Mouse (Mus musculus): ENCODE measurements around the gene Acaca. TPM values are rescaled to one million over a fixed set of nuclear protein-coding genes. Genes with fewer than 3 reads are reported as not detected.

Acaca gene
- polyA plus RNA-seq, 1 experiment = 32.1 TPM

DNA sequence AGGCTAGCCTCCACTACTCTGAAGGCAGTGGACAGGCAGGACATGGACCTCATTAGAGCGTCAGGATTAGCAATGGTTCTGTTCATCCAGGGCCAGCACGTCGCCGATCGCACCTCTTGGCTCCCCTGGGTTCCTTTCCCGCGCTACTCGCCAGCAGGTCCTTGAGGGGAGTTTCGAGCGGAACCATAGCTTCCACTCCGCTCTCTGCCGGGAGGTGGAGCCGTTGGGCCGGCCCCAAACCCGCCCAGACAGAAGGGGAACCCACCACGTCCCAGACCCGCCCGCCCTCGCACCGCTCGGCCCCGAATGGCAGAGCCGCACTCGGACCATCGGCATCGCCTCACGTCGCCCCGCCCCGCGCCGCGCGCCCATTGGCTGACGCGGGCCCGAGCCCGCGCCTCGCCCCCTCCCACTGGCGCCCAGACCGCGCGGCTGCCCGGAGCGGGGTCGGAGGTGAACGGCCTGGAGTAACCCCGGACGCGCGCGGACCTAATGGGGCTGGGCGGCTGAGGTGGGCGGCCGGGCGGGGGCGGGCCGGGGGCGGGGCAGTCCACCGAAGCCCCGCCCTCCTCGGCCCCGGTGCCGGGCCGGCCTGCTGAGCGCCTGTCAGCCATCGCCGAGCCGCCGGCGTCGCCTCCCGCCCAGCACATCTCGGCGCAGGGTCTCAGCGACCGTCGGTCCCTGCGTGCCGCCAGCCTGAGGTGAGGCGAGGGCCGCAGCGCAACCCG, 49.9 kb downstream of the Acaca start:
- no peak for TF ChIP-seq GATA1 (IDR thresholded peaks at IDR 0.05; ENCODE audit: low read length)

DNA sequence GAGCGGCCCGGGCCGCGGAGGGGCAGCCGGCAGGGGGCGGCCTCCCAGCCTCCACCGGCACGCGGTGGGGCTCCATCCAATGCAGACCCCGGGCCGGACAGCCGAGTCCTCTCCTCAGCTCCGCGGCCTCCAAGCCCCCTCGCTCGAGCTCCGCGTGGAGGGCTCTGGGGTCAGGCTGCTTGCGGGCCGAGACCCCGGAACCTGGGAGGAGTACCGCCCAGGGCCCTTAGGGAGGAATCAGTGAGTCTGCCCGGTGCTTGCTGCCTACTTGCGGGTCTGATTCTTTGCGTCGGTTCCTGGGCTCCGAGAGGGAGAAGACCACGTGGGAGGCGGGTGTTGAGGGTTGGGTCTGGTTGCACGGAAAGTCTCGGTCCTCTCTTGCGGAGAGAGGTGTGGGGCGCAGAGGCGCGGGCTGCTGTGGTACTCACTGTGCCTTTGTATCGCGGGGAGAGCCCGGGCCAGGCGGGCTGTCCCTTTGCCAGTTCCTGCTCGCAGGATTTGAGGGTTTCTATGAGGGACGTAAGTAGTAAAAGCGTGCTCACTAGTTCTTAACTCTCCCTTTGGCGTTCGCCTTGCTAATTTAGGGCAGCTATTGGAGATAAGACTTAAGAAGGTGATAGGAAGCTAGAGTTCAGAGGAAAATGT, 50.6 kb downstream of the Acaca start:
- no peak for TF ChIP-seq GATA1 (IDR thresholded peaks at IDR 0.05; ENCODE audit: low read length)

DNA sequence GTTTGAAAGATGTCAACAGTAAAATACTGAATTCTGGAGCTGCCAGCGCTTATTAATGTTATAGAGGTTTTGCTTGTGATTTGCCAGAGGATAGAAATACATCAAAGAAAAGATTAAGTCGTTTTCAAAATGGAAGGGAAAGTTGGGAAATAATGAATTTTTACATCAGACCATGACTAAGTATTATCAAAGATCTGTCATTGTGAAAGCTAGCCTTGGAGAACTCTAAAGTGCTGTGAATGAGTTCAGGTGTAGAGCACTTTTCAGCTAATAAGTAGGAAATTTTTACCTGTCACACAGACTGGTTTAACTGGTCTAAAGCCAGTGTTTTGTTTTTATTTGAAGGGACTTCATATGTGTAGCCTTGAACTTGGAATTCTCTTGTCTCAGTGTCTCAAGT, 51.8 kb downstream of the Acaca start:
- TF ChIP-seq GATA1 (IDR thresholded peaks at IDR 0.05; ENCODE audit: low read length) = no peak

DNA sequence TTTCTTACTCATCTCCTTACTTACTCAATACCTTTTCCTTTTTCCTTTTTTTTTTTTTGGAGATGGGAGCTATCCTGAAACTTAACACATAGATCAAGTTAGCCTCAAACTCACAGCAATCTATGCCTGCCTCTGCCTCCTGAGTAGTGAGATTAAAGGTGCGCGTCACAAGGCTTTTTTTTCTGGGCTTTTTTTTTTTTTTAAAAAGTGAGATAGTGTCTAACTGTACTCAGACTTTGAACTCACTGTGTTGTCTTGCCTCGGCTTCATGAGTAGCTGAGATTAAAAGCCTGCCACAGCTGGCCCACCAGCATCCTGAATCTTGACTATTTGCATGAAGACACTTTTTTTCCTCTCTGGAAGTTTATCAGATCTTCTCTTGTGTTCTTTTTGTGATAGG, 59.1 kb downstream of the Acaca start:
- no peak for TF ChIP-seq GATA1 (IDR thresholded peaks at IDR 0.05; ENCODE audit: low read length)

DNA sequence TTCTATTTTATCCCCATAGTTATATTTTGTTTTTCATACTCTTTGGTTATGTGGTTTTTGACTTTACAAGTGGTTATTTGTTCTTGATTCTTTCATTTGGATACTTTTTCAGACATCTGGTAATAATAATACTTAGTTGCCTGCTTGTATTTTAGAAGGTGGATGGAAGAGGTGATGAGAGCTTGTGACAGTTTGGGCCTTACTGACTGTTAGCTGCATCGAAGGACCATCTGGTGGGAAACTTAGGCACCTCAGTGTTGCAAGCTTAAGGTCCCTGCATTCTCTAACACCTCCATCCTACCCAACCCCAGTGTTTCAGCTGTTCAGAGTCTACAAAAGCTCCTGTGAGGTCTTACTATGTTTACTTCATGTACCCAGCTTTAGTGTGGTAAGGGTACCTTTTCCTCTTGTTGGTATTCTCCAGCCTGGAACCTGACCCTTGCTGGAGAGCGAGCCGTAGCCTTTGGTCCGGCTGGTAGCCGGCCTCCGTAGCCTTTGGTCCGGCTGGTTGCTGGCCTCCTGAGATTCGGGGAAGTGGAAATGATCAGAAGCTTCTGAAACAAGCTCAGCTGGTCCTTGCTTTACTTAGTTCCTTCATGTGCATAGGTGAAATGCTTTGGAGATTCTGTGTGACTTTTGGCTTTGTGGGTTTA, 61.2 kb downstream of the Acaca start:
- TF ChIP-seq GATA1 (IDR thresholded peaks at IDR 0.05; ENCODE audit: low read length) = no peak

DNA sequence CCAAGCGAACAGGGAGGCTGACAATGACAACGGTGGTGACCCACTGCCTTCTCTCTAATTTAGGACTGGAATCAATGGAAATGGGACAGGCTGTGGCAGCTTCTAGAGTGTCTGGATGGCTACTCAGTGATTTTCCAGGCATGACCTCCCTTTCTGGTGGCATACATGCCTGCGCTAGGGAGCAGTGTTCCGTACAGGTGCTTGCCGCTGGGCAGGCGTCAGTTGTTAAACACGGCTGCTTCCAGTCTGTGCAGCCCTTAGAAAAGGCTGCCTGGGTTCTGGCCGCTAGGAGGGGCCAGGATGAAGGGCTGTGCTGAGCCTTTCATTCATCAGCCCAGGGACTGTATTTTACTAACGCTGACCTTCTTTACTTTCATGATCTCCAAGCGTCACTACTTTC, 63.8 kb downstream of the Acaca start:
- TF ChIP-seq GATA1 (IDR thresholded peaks at IDR 0.05; ENCODE audit: low read length) = no peak

DNA sequence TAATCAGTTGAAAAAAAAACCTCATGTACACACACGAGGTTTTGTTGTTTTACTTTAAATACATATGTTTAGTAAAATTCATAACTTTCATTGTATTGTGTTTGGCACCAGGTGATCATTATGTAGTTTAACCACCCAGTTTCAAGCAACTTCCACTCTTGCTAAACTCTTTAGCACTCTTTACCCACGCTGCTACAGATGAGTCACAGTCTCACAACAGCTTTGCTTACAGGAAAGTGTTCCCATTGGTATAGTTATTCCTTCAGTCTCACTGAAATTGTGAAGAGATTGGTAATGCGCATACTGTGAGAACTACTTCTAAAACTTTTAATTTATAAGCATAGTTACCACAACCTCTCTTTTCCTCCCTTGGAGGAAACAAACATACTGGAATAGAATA, 65.3 kb downstream of the Acaca start:
- TF ChIP-seq GATA1 (IDR thresholded peaks at IDR 0.05; ENCODE audit: low read length) = no peak

DNA sequence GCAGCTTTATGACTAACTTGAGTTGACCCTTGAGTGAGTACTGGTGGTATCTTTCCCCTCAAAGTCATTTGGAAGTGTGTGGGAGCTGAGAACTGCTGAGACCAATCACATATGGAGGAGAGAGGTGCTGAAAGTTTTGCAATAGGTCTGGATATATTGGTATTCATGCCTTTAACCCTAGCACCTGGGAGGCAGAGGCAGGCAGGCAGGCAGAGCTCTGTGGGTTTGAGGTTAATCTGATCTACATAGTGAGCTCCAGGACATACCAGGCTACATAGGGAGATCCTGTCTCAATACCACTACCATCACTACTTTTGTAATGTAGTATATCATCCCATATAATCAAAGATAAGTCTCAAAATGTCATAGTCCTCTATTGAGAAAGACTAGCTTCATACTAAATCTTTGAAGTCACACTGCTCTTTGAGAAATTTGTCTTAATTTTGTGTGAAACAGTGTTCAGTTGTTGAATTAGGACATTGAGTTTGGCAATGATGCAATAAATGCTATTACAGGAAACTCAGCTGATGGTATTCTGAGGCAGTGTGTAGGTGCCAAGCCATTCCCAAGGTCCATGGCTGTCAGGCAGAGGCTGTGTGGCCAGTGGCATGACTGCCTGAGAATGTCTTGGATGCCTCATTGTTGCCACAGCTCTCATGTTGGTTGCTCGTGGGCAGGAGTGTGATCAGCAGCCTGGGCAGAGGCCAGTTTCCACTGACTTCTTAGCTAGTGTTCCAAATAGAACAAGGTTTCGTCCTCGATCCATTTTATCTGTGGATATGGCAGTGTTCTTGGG, 68.3 kb downstream of the Acaca start:
- TF ChIP-seq GATA1 (IDR thresholded peaks at IDR 0.05; ENCODE audit: low read length) = no peak

DNA sequence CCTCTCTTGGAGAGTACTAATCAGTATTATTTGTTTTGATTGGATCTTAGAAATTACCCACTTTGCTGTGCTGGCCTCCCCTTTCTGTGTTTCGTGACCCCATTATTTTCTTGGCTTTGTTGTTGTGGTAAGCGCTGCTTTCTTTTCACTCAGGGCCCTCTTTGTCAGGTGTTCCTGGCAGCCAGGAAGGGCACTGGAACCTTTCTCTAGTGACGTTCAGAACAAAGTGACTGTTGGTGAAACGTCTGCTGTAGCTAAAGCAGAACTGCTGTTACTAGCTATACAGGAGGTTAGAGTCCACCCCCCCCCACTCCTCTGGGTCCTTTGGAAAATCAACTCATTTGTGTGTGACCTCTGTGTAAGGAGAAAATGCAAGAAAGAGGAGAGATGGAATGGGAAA, 76.3 kb downstream of the Acaca start:
- TF ChIP-seq GATA1 (IDR thresholded peaks at IDR 0.05; ENCODE audit: low read length) = no peak

DNA sequence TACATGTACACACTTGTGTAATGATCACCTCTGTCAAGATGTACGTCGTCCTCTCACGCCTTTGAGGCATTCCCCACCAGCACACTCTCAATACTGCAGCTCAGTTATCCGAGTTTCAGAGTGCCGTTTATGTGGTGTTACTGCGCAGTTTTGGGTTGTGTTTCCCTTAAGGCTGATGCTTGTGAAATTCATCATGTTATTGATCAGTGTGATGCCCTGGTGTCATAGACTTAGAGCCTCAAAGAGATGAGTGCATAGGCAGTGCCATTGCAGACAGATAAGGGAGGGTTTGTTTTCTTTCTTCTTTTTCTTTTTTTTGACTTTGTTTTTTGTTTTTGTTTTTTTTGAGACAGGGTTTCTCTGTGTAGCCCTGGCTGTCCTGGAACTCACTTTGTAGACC, 81.4 kb downstream of the Acaca start:
- TF ChIP-seq GATA1 (IDR thresholded peaks at IDR 0.05; ENCODE audit: low read length) = no peak

DNA sequence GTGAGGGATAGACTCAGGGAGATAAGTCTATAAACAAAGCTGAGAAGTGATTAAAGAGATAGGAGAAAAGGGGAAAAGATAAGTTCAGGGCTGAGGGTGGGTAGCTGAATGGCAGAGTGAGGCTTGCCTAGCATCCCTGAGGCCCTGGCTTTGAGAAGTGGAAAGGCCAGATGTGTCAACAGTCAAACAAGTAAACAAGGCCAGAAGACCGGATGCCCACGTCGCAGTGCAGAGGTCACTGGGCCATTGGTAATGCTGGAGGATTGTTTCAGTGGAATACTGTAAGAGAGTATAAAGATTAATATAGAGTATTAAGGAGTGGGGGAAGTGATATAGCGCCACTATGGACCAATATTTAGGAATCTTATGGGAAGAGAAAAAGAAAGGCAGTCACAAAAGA, 89.5 kb downstream of the Acaca start:
- no peak for TF ChIP-seq GATA1 (IDR thresholded peaks at IDR 0.05; ENCODE audit: low read length)

DNA sequence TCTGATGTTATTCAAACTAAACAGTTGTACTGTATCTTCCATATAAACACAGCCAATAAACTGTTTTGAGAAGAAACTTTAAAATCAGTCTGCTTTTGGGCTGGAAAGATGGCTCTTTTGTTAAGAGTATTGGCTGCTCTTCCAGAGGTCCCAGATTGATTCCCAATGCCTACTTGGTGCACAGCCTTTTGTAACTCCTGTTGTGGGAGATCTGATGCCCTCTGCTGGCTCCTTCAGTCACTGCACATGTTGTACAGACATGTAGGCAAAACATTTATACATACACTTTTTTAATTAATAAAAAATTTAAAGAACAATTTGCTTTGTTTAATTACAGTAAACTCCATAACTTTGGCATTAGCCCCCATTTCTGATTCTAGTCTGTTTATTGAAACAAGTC, 114.1 kb downstream of the Acaca start:
- no peak for TF ChIP-seq GATA1 (IDR thresholded peaks at IDR 0.05; ENCODE audit: low read length)

DNA sequence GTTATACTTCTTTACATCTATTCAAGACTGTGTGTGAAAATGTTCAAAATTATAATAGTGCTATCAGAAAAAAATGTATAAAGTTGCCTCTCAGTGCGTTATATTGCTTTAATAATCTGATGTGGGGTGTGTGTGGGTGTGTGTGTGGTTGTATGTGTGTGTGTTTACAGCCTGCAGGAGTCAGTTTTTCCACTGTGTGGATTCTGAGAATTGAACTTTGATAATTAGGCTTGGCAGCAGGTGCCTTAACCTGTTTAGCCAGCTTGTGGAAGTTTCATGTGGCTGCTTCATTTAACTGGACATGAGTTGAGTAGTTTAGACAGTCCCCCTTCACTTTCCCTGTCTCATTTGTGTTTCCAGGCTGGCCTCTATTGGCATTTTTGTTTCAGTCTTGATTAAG, 117.9 kb downstream of the Acaca start:
- TF ChIP-seq GATA1 (IDR thresholded peaks at IDR 0.05; ENCODE audit: low read length) = no peak

DNA sequence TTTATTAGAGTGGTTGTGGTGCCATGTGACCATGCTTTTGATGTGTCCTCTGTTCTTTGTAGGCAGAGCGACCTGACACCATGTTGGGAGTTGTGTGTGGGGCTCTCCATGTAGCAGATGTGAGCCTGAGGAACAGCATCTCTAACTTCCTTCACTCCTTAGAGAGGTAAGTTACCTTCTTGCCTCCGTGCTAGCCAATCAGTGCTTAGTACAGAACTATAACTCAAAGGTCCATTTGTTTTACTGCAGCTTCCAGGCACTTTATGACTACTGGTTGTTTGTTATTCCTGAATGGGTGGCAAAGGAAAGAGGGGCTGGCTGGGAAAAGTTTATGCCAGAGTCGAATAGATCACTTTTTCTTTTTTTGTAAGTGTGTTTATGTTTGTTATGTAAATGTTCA, 121.7 kb downstream of the Acaca start:
- no peak for TF ChIP-seq GATA1 (IDR thresholded peaks at IDR 0.05; ENCODE audit: low read length)

DNA sequence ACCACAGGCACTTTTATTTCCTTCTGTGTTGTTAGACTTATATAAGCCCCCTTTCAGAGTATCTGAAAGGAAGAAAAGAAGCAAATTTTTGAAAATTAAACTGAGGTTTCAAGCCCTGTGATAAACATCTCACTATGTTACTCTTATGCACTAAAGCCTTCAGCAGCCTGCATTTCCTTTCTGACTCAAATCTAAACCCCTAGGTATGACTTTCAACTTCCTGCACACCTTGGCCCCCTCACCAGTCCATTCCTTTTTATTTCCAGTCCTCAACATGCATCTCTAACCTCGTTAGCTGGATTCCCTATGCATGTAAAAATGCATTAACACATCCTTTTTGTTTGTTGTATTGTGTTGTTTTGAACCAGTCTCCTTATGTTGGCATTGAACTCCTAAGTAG, 123.0 kb downstream of the Acaca start:
- no peak for TF ChIP-seq GATA1 (IDR thresholded peaks at IDR 0.05; ENCODE audit: low read length)

DNA sequence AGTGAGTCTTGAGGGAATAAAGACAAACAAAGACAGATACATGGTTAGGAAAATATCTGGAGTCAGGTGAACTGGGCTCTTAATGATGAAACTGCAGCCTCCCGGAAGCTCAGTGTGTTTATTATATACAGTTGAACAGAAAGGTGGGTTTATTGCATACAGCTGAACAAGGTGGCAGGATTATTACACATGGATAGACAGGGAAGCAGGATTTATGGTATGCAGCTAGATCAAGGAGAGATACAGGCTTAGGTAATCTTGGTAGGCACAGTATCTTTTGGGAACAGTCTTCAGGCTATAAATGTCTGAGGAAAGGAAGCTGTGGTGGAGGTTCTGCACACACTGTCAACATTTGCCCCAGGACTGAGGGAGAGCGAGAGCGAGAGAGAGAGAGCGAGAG, 126.4 kb downstream of the Acaca start:
- TF ChIP-seq GATA1 (IDR thresholded peaks at IDR 0.05; ENCODE audit: low read length) = no peak

Data from G1E-ER4 (cell line).